Mouse (Mus musculus) c-Kit-positive CD71-positive TER-119-positive erythroid progenitor cells, embryonic 14.5 days (primary cell): Measurements from ENCODE around the gene Pnpla3.
A peak's percentile ranks its signal among the peaks of the same experiment; 100 is the strongest.

ENCODE experiments used
- DNase-seq: peaks from one replicate; pipeline ENCODE4 v3.0.0-alpha.2; 2013; ENCODE audit warnings: low spot score

Gene Pnpla3

GRCm38 (mm10) chr15:84178733-84179132 is 11.1 kb downstream of the Pnpla3 start:
- DNase-seq = no peak

GRCm38 (mm10) chr15:84182000-84182399 is 14.4 kb downstream of the Pnpla3 start:
- no peak for DNase-seq

GRCm38 (mm10) chr15:84183967-84184366 is 16.3 kb downstream of the Pnpla3 start:
- DNase-seq = no peak

- DNase-seq = no peak
Measured at GRCm38 (mm10) chr15:84186196-84186595, 18.6 kb downstream of the Pnpla3 start.

GRCm38 (mm10) chr15:84188887-84189530 is 21.4 kb downstream of the Pnpla3 start:
- no peak for DNase-seq

GRCm38 (mm10) chr15:84189881-84190280 is 22.2 kb downstream of the Pnpla3 start:
- DNase-seq = no peak

- DNase-seq = no peak
Measured at GRCm38 (mm10) chr15:84191724-84192057, 24.1 kb downstream of the Pnpla3 start.

GRCm38 (mm10) chr15:84192058-84192791 is 24.6 kb downstream of the Pnpla3 start, which contains the start of gene Samm50:
Samm50 (plus strand) TSS chr15:84192241.
- peak; percentile 93 for DNase-seq

- no peak for DNase-seq
Measured at GRCm38 (mm10) chr15:84196486-84197165, 29.0 kb downstream of the Pnpla3 start.

- DNase-seq = no peak
Measured at GRCm38 (mm10) chr15:84207327-84207726, 39.7 kb downstream of the Pnpla3 start.

- peak; percentile 84 for DNase-seq
Measured at GRCm38 (mm10) chr15:84209517-84210412, 42.1 kb downstream of the Pnpla3 start.

GRCm38 (mm10) chr15:84210461-84210860 is 42.8 kb downstream of the Pnpla3 start:
- DNase-seq = no peak

GRCm38 (mm10) chr15:84210941-84211340 is 43.3 kb downstream of the Pnpla3 start:
- DNase-seq = no peak

GRCm38 (mm10) chr15:84211564-84211963 is 43.9 kb downstream of the Pnpla3 start:
- no peak for DNase-seq

GRCm38 (mm10) chr15:84212031-84212755 is 44.6 kb downstream of the Pnpla3 start:
- DNase-seq = peak; percentile 88

GRCm38 (mm10) chr15:84212756-84213105 is 45.1 kb downstream of the Pnpla3 start:
- no peak for DNase-seq

GRCm38 (mm10) chr15:84213162-84213739 is 45.6 kb downstream of the Pnpla3 start:
- no peak for DNase-seq

- DNase-seq = no peak
Measured at GRCm38 (mm10) chr15:84214476-84214875, 46.8 kb downstream of the Pnpla3 start.

GRCm38 (mm10) chr15:84215273-84215672 is 47.6 kb downstream of the Pnpla3 start:
- no peak for DNase-seq

- DNase-seq = no peak
Measured at GRCm38 (mm10) chr15:84216026-84216425, 48.4 kb downstream of the Pnpla3 start.

- DNase-seq = no peak
Measured at GRCm38 (mm10) chr15:84216461-84217084, 48.9 kb downstream of the Pnpla3 start.
